Mouse (Mus musculus): ENCODE results near the gene Tjp2. TPM values are rescaled to one million over a fixed set of nuclear protein-coding genes. Genes with fewer than 3 reads are reported as not detected.

Gene Tjp2
- polyA plus RNA-seq, 1 experiment from 2014 or later = 26.7 TPM

- peak; percentile 19 for DNase-seq (ENCODE audit: low spot score)
- 21% methylated on average over 17 of the region's 17 CpGs for WGBS
- Histone ChIP-seq H3K36me3 (no peaks in the 10 kb centered on the region), H3K9me3 (no peaks in the 10 kb centered on the region), H3K4me3 (peak overlapping the region; percentile 23; the same call in 1 of the 2 replicates), H3K4me1 (replicated peaks) (peaks cover 35% of the 10 kb centered on the region), H3K27ac (peak overlapping the region; percentile 45; the same call in 1 of the 2 replicates), H3K27me3 (ENCODE audit: insufficient read depth, poor library complexity, severe bottlenecking) (no peaks in the 10 kb centered on the region)
Observed at GRCm38 (mm10) chr19:24166516-24167091, 58.2 kb downstream of the Tjp2 start.

- Histone ChIP-seq H3K36me3 (no peaks in the 10 kb centered on the region), H3K27me3 (ENCODE audit: insufficient read depth, poor library complexity, severe bottlenecking) (no peaks in the 10 kb centered on the region), H3K27ac (peak overlapping the region; percentile 59), H3K9me3 (no peaks in the 10 kb centered on the region), H3K4me3 (no peak overlapping the region), H3K4me1 (replicated peaks) (peaks cover 49% of the 10 kb centered on the region)
- WGBS = 42% methylated on average over 4 of the region's 4 CpGs
- DNase-seq (ENCODE audit: low spot score) = no peak
Observed at GRCm38 (mm10) chr19:24163974-24164373, 60.9 kb downstream of the Tjp2 start.

- WGBS = 27% methylated on average over 8 of the region's 8 CpGs
Observed at GRCm38 (mm10) chr19:24160460-24160859, 64.4 kb downstream of the Tjp2 start.

GRCm38 (mm10) chr19:24159751-24160150 is 65.1 kb downstream of the Tjp2 start:
- H3K4me3 ChIP-seq = no peak overlapping the region
- H3K27ac ChIP-seq = no peak overlapping the region
- H3K4me1 ChIP-seq (replicated peaks) = peaks cover 33% of the 10 kb centered on the region
- DNase-seq (ENCODE audit: low spot score) = no peak
- no peaks in the 10 kb centered on the region for H3K9me3 ChIP-seq
- no peaks in the 10 kb centered on the region for H3K36me3 ChIP-seq
- H3K27me3 ChIP-seq (ENCODE audit: insufficient read depth, poor library complexity, severe bottlenecking) = no peaks in the 10 kb centered on the region
- WGBS = 70% methylated on average over 9 of the region's 9 CpGs

More at GRCm38 (mm10) chr19:24160460-24160859, 64.4 kb downstream of the Tjp2 start:
- H3K27me3 ChIP-seq (ENCODE audit: insufficient read depth, poor library complexity, severe bottlenecking) = no peaks in the 10 kb centered on the region
- H3K4me1 ChIP-seq (replicated peaks) = peaks cover 40% of the 10 kb centered on the region
- H3K4me3 ChIP-seq = no peak overlapping the region
- H3K9me3 ChIP-seq = no peaks in the 10 kb centered on the region
- peak overlapping the region; percentile 66 for H3K27ac ChIP-seq
- DNase-seq (ENCODE audit: low spot score) = peak; percentile 38
- no peaks in the 10 kb centered on the region for H3K36me3 ChIP-seq

- Histone ChIP-seq H3K36me3 (no peaks in the 10 kb centered on the region), H3K27me3 (ENCODE audit: insufficient read depth, poor library complexity, severe bottlenecking) (no peaks in the 10 kb centered on the region), H3K4me3 (no peak overlapping the region), H3K4me1 (replicated peaks) (peaks cover 31% of the 10 kb centered on the region), H3K27ac (no peak overlapping the region), H3K9me3 (no peaks in the 10 kb centered on the region)
- DNase-seq (ENCODE audit: low spot score) = no peak
- 73% methylated on average over 9 of the region's 9 CpGs for WGBS
Observed at GRCm38 (mm10) chr19:24159334-24159733, 65.5 kb downstream of the Tjp2 start.

GRCm38 (mm10) chr19:24156067-24156455 is 68.8 kb downstream of the Tjp2 start:
- no peak overlapping the region for H3K4me3 ChIP-seq
- H3K27me3 ChIP-seq (ENCODE audit: insufficient read depth, poor library complexity, severe bottlenecking) = no peaks in the 10 kb centered on the region
- peaks cover 24% of the 10 kb centered on the region for H3K4me1 ChIP-seq (replicated peaks)
- DNase-seq (ENCODE audit: low spot score) = no peak
- H3K36me3 ChIP-seq = no peaks in the 10 kb centered on the region
- no peak overlapping the region; the same call in 1 of the 2 replicates for H3K27ac ChIP-seq
- no peaks in the 10 kb centered on the region for H3K9me3 ChIP-seq
- WGBS = 71% methylated on average over 6 of the region's 6 CpGs

- peaks cover 19% of the 10 kb centered on the region for H3K4me1 ChIP-seq (replicated peaks)
- no peaks in the 10 kb centered on the region for H3K27me3 ChIP-seq (ENCODE audit: insufficient read depth, poor library complexity, severe bottlenecking)
- 47% methylated on average over 8 of the region's 8 CpGs for WGBS
- no peaks in the 10 kb centered on the region for H3K36me3 ChIP-seq
- H3K4me3 ChIP-seq = no peak overlapping the region
- DNase-seq (ENCODE audit: low spot score) = no peak
- no peaks in the 10 kb centered on the region for H3K9me3 ChIP-seq
- H3K27ac ChIP-seq = no peak overlapping the region; the same call in 1 of the 2 replicates
Observed at GRCm38 (mm10) chr19:24155395-24156066, 69.3 kb downstream of the Tjp2 start.

- Histone ChIP-seq H3K4me1 (replicated peaks) (peaks cover 5% of the 10 kb centered on the region), H3K36me3 (peaks cover 4% of the 10 kb centered on the region), H3K9me3 (no peaks in the 10 kb centered on the region), H3K27ac (no peak overlapping the region), H3K27me3 (ENCODE audit: insufficient read depth, poor library complexity, severe bottlenecking) (no peaks in the 10 kb centered on the region), H3K4me3 (no peak overlapping the region)
- 58% methylated on average over 9 of the region's 9 CpGs for WGBS
- peak; percentile 41 for DNase-seq (ENCODE audit: low spot score)
Observed at GRCm38 (mm10) chr19:24153266-24154023, 71.4 kb downstream of the Tjp2 start.

GRCm38 (mm10) chr19:24144009-24144408 is 80.8 kb downstream of the Tjp2 start:
- Histone ChIP-seq H3K36me3 (peaks cover 22% of the 10 kb centered on the region), H3K27me3 (ENCODE audit: insufficient read depth, poor library complexity, severe bottlenecking) (no peaks in the 10 kb centered on the region), H3K4me1 (replicated peaks) (peaks cover 8% of the 10 kb centered on the region; the same call in 1 of the 2 replicates), H3K4me3 (no peak overlapping the region), H3K27ac (no peak overlapping the region), H3K9me3 (peaks cover 6% of the 10 kb centered on the region; the same call in 1 of the 2 replicates)
- 92% methylated on average over 7 of the region's 7 CpGs for WGBS
- DNase-seq (ENCODE audit: low spot score) = no peak

- peaks cover 8% of the 10 kb centered on the region; the same call in 1 of the 2 replicates for H3K4me1 ChIP-seq (replicated peaks)
- H3K9me3 ChIP-seq = peaks cover 2% of the 10 kb centered on the region; the same call in 1 of the 2 replicates
- no peak for DNase-seq (ENCODE audit: low spot score)
- peak overlapping the region; percentile 62 for H3K27ac ChIP-seq
- H3K4me3 ChIP-seq = no peak overlapping the region
- H3K36me3 ChIP-seq = peaks cover 17% of the 10 kb centered on the region
- H3K27me3 ChIP-seq (ENCODE audit: insufficient read depth, poor library complexity, severe bottlenecking) = no peaks in the 10 kb centered on the region
- 80% methylated on average over 12 of the region's 12 CpGs for WGBS
Observed at GRCm38 (mm10) chr19:24142621-24143061, 82.2 kb downstream of the Tjp2 start.

GRCm38 (mm10) chr19:24140298-24140697 is 84.5 kb downstream of the Tjp2 start:
- Histone ChIP-seq H3K4me3 (no peak overlapping the region), H3K36me3 (peaks cover 15% of the 10 kb centered on the region), H3K9me3 (no peaks in the 10 kb centered on the region), H3K27ac (no peak overlapping the region), H3K27me3 (ENCODE audit: insufficient read depth, poor library complexity, severe bottlenecking) (no peaks in the 10 kb centered on the region), H3K4me1 (replicated peaks) (peaks cover 21% of the 10 kb centered on the region)
- no peak for DNase-seq (ENCODE audit: low spot score)
- 75% methylated on average over 3 of the region's 3 CpGs for WGBS

- Histone ChIP-seq H3K36me3 (peaks cover 27% of the 10 kb centered on the region), H3K4me3 (no peak overlapping the region), H3K9me3 (no peaks in the 10 kb centered on the region), H3K27ac (no peak overlapping the region; the same call in none of the 2 replicates), H3K4me1 (replicated peaks) (peaks cover 30% of the 10 kb centered on the region), H3K27me3 (ENCODE audit: insufficient read depth, poor library complexity, severe bottlenecking) (no peaks in the 10 kb centered on the region)
- DNase-seq (ENCODE audit: low spot score) = no peak
- WGBS = 84% methylated on average over 4 of the region's 4 CpGs
Observed at GRCm38 (mm10) chr19:24137392-24137791, 87.4 kb downstream of the Tjp2 start.

Measured in hindbrain, embryonic 10.5 days (tissue).